Mouse (Mus musculus) embryonic facial prominence, embryonic 12.5 days (tissue): ENCODE measurements around the gene Efs. TPM values are rescaled to one million over a fixed set of nuclear protein-coding genes. Genes with fewer than 3 reads are reported as not detected.
"Not testable (repeated sequence)": the region's sequence is repeated elsewhere in the genome, so short reads cannot be mapped to it uniquely, and the experiment has no call there.

Experiments
- ATAC-seq: fragments of 200-750 bp; cut with Nextera tagmentation; 2 replicates; pipeline ENCODE4 v1.8.0; 2017; ENCODE audit not compliant: insufficient number of reproducible peaks, insufficient read depth, low FRiP score, low TSS enrichment
- H3K27ac ChIP-seq: fragments of 300-500 bp; sonication (generic); 2 replicates; pipeline ENCODE4 v1.5.1; 2016; ENCODE audit warnings: mild to moderate bottlenecking
- H3K27me3 ChIP-seq: fragments of 300-500 bp; sonication (generic); 2 replicates; pipeline ENCODE4 v1.6.1; 2016; ENCODE audit warnings: mild to moderate bottlenecking, moderate library complexity
- H3K36me3 ChIP-seq: fragments of 300-500 bp; sonication (generic); 2 replicates; pipeline ENCODE4 v1.6.1; 2016; ENCODE audit warnings: mild to moderate bottlenecking
- H3K4me1 ChIP-seq: fragments of 300-500 bp; sonication (generic); 2 replicates; pipeline ENCODE4 v1.6.1; 2016
- H3K4me2 ChIP-seq: fragments of 300-500 bp; sonication (generic); replicated peaks from 2 replicates; pipeline ENCODE4 v1.6.1; 2016; ENCODE audit warnings: mild to moderate bottlenecking, moderate library complexity
- H3K4me3 ChIP-seq: fragments of 300-500 bp; sonication (generic); 2 replicates; pipeline ENCODE4 v1.5.1; 2016; ENCODE audit warnings: mild to moderate bottlenecking
- H3K9ac ChIP-seq: fragments of 300-500 bp; sonication (generic); 2 replicates; pipeline ENCODE4 v1.6.1; 2016; ENCODE audit warnings: mild to moderate bottlenecking, moderate library complexity
- H3K9me3 ChIP-seq: fragments of 300-500 bp; sonication (generic); 2 replicates; pipeline ENCODE4 v1.6.1; 2016; ENCODE audit warnings: mild to moderate bottlenecking, moderate library complexity
- WGBS: fragments of 180-500 bp; shearing (Covaris S2); methylation state at CpG from one replicate; pipeline ENCODE4 v1.1.7; 2016; 5-methylcytosine and 5-hydroxymethylcytosine counted together
- polyA plus RNA-seq: library from polyadenylated mRNA; unstranded; fragments of >200 nt; fragmentation: Nextera tagmentation; extraction: Ambion mirVana; gene quantifications from 2 replicates; pipeline ENCODE4 v1.2.1, GENCODE M21; 2016

Efs gene
- 49.0 and 49.3 TPM in 2 replicates for polyA plus RNA-seq

GRCm38 (mm10) chr14:54925349-54926342 is at the start of gene Efs:
Gene Efs (minus strand): TSS chr14:54926126.
- peaks cover 30% of the 10 kb centered on the region for H3K4me1 ChIP-seq

GRCm38 (mm10) chr14:54974068-54974791 is 48.3 kb upstream of the Efs start:
- WGBS, result 83% methylated on average over 6 of the region's 6 CpGs
- Histone ChIP-seq H3K4me1 (no peaks in the 10 kb centered on the region), H3K4me3 (no peak overlapping the region), H3K27me3 (no peaks in the 10 kb centered on the region), H3K27ac (no peak overlapping the region), H3K9me3 (no peaks in the 10 kb centered on the region), H3K4me2 (no peak overlapping the region), H3K36me3 (no peaks in the 10 kb centered on the region), H3K9ac (no peak overlapping the region)
- ATAC-seq, result no peak

More at GRCm38 (mm10) chr14:54925349-54926342, at the start of gene Efs:
- Histone ChIP-seq H3K4me3 (peak within 1 kb of the TSS; percentile 51), H3K27ac (peak within 1 kb of the TSS; percentile 99), H3K9me3 (peaks cover 17% of the 10 kb centered on the region), H3K9ac (peak within 1 kb of the TSS; percentile 84), H3K36me3 (peaks cover 20% of the 10 kb centered on the region), H3K4me2 (peak within 1 kb of the TSS; percentile 71), H3K27me3 (no peaks in the 10 kb centered on the region)
- peak; percentile 53 for ATAC-seq
- 1% methylated on average over 57 of the region's 57 CpGs for WGBS

- H3K27ac ChIP-seq, H3K9me3 ChIP-seq, H3K9ac ChIP-seq, H3K4me2 ChIP-seq, H3K4me3 ChIP-seq, ATAC-seq, H3K27me3 ChIP-seq, H3K36me3 ChIP-seq, H3K4me1 ChIP-seq: not testable (repeated sequence)
- 91% methylated on average over 11 of the region's 11 CpGs for WGBS
Measured at GRCm38 (mm10) chr14:54972786-54973185, 46.9 kb upstream of the Efs start.

GRCm38 (mm10) chr14:54968344-54968743 is 42.4 kb upstream of the Efs start:
- Histone ChIP-seq H3K9ac (no peak overlapping the region), H3K4me1 (no peaks in the 10 kb centered on the region), H3K27me3 (no peaks in the 10 kb centered on the region), H3K4me3 (no peak overlapping the region), H3K36me3 (no peaks in the 10 kb centered on the region), H3K9me3 (no peaks in the 10 kb centered on the region), H3K4me2 (no peak overlapping the region), H3K27ac (no peak overlapping the region)
- no peak for ATAC-seq

- Histone ChIP-seq H3K9me3 (no peaks in the 10 kb centered on the region), H3K4me1 (no peaks in the 10 kb centered on the region), H3K9ac (no peak overlapping the region), H3K4me3 (no peak overlapping the region), H3K27me3 (no peaks in the 10 kb centered on the region), H3K4me2 (no peak overlapping the region), H3K36me3 (no peaks in the 10 kb centered on the region), H3K27ac (no peak overlapping the region)
- 76% methylated on average over 3 of the region's 3 CpGs for whole genome bisulfite sequencing
- ATAC-seq, result no peak
Measured at GRCm38 (mm10) chr14:54967874-54968273, 41.9 kb upstream of the Efs start.

GRCm38 (mm10) chr14:54966320-54966977 is 40.5 kb upstream of the Efs start, which contains the start of gene Myh6:
Gene Myh6 (minus strand): TSS chr14:54966927.
- Histone ChIP-seq H3K9me3 (no peaks in the 10 kb centered on the region), H3K27me3 (no peaks in the 10 kb centered on the region), H3K4me1 (no peaks in the 10 kb centered on the region), H3K27ac (no peak within 1 kb of the TSS), H3K4me3 (no peak within 1 kb of the TSS), H3K36me3 (no peaks in the 10 kb centered on the region), H3K9ac (no peak within 1 kb of the TSS), H3K4me2 (no peak within 1 kb of the TSS)
- no peak for ATAC-seq
- WGBS, result 67% methylated on average over 7 of the region's 7 CpGs

- H3K27ac ChIP-seq, result no peak overlapping the region
- no peaks in the 10 kb centered on the region for H3K36me3 ChIP-seq
- no peak overlapping the region for H3K4me3 ChIP-seq
- no peak overlapping the region for H3K4me2 ChIP-seq
- no peaks in the 10 kb centered on the region for H3K9me3 ChIP-seq
- H3K9ac ChIP-seq, result no peak overlapping the region
- no peaks in the 10 kb centered on the region for H3K4me1 ChIP-seq
- ATAC-seq, result no peak
- 66% methylated on average over 6 of the region's 6 CpGs for WGBS
- no peaks in the 10 kb centered on the region for H3K27me3 ChIP-seq
Measured at GRCm38 (mm10) chr14:54965631-54966030, 39.7 kb upstream of the Efs start.

- Histone ChIP-seq H3K27ac (no peak overlapping the region), H3K36me3 (no peaks in the 10 kb centered on the region), H3K4me2 (no peak overlapping the region), H3K9me3 (no peaks in the 10 kb centered on the region), H3K4me1 (no peaks in the 10 kb centered on the region), H3K27me3 (no peaks in the 10 kb centered on the region), H3K4me3 (no peak overlapping the region), H3K9ac (no peak overlapping the region)
- 82% methylated on average over 15 of the region's 15 CpGs for WGBS
- no peak for ATAC-seq
Measured at GRCm38 (mm10) chr14:54965044-54965443, 39.1 kb upstream of the Efs start.

GRCm38 (mm10) chr14:54963727-54964126 is 37.8 kb upstream of the Efs start:
- Histone ChIP-seq H3K9me3 (no peaks in the 10 kb centered on the region), H3K4me1 (no peaks in the 10 kb centered on the region), H3K4me3 (no peak overlapping the region), H3K27me3 (no peaks in the 10 kb centered on the region), H3K9ac (no peak overlapping the region), H3K27ac (no peak overlapping the region), H3K36me3 (no peaks in the 10 kb centered on the region), H3K4me2 (no peak overlapping the region)
- WGBS, result 88% methylated on average over 11 of the region's 11 CpGs
- no peak for ATAC-seq

- no peaks in the 10 kb centered on the region for H3K27me3 ChIP-seq
- no peaks in the 10 kb centered on the region for H3K9me3 ChIP-seq
- H3K4me3 ChIP-seq, result no peak overlapping the region
- no peaks in the 10 kb centered on the region for H3K4me1 ChIP-seq
- H3K27ac ChIP-seq, result no peak overlapping the region
- whole genome bisulfite sequencing, result 80% methylated on average over 7 of the region's 7 CpGs
- H3K36me3 ChIP-seq, result no peaks in the 10 kb centered on the region
- no peak for ATAC-seq
- H3K9ac ChIP-seq, result no peak overlapping the region
- H3K4me2 ChIP-seq, result no peak overlapping the region
Measured at GRCm38 (mm10) chr14:54962714-54963113, 36.8 kb upstream of the Efs start.

- Histone ChIP-seq H3K27me3 (no peaks in the 10 kb centered on the region), H3K36me3 (no peaks in the 10 kb centered on the region), H3K4me3 (no peak overlapping the region), H3K4me1 (no peaks in the 10 kb centered on the region), H3K9ac (no peak overlapping the region), H3K4me2 (no peak overlapping the region), H3K9me3 (no peaks in the 10 kb centered on the region), H3K27ac (no peak overlapping the region)
- ATAC-seq, result no peak
- 73% methylated on average over 5 of the region's 5 CpGs for WGBS
Measured at GRCm38 (mm10) chr14:54961487-54961886, 35.6 kb upstream of the Efs start.
